Mouse (Mus musculus): ENCODE measurements around the gene Cars2.
A peak's percentile ranks its signal among the peaks of the same experiment; 100 is the strongest.
"Not testable (repeated sequence)": the region's sequence is repeated elsewhere in the genome, so short reads cannot be mapped to it uniquely, and the experiment has no call there.

Gene Cars2

GRCm38 (mm10) chr8:11556691-11557423, 6.3 kb upstream of the Cars2 start:
- DNase-seq (ENCODE audit: low spot score), result peak; percentile 35

- peak; percentile 93 for DNase-seq (ENCODE audit: low spot score)
Measured at GRCm38 (mm10) chr8:11555720-11556591, 5.4 kb upstream of the Cars2 start.

GRCm38 (mm10) chr8:11554799-11555719, 4.5 kb upstream of the Cars2 start, which contains the start of gene Ing1:
Gene Ing1 (plus strand): TSS chr8:11555571.
- peak; percentile 89 for DNase-seq (ENCODE audit: low spot score)

- no peak for DNase-seq (ENCODE audit: low spot score)
Measured at GRCm38 (mm10) chr8:11552390-11552789, 1.8 kb upstream of the Cars2 start.

- not testable (repeated sequence) for DNase-seq (ENCODE audit: low spot score)
Measured at GRCm38 (mm10) chr8:11551497-11551896, 914 bp upstream of the Cars2 start.

GRCm38 (mm10) chr8:11549706-11550105, 877 bp downstream of the Cars2 start:
- DNase-seq (ENCODE audit: low spot score), result no peak

GRCm38 (mm10) chr8:11547063-11547462, 3.5 kb downstream of the Cars2 start:
- DNase-seq (ENCODE audit: low spot score), result no peak

GRCm38 (mm10) chr8:11544386-11544785, 6.2 kb downstream of the Cars2 start:
- no peak for DNase-seq (ENCODE audit: low spot score)

GRCm38 (mm10) chr8:11542866-11543265, 7.7 kb downstream of the Cars2 start:
- DNase-seq (ENCODE audit: low spot score), result no peak

GRCm38 (mm10) chr8:11542031-11542430, 8.6 kb downstream of the Cars2 start:
- DNase-seq (ENCODE audit: low spot score), result no peak

GRCm38 (mm10) chr8:11540182-11540581, 10.4 kb downstream of the Cars2 start:
- DNase-seq (ENCODE audit: low spot score), result no peak

GRCm38 (mm10) chr8:11539049-11539448, 11.5 kb downstream of the Cars2 start:
- no peak for DNase-seq (ENCODE audit: low spot score)

- no peak for DNase-seq (ENCODE audit: low spot score)
Measured at GRCm38 (mm10) chr8:11534494-11534893, 16.1 kb downstream of the Cars2 start.

- no peak for DNase-seq (ENCODE audit: low spot score)
Measured at GRCm38 (mm10) chr8:11530849-11531248, 19.7 kb downstream of the Cars2 start.

- DNase-seq (ENCODE audit: low spot score), result no peak
Measured at GRCm38 (mm10) chr8:11530155-11530770, 20.3 kb downstream of the Cars2 start.

GRCm38 (mm10) chr8:11523331-11523730, 27.3 kb downstream of the Cars2 start:
- no peak for DNase-seq (ENCODE audit: low spot score)

- no peak for DNase-seq (ENCODE audit: low spot score)
Measured at GRCm38 (mm10) chr8:11518676-11519075, 31.9 kb downstream of the Cars2 start.

- no peak for DNase-seq (ENCODE audit: low spot score)
Measured at GRCm38 (mm10) chr8:11518056-11518396, 32.6 kb downstream of the Cars2 start.

GRCm38 (mm10) chr8:11517366-11518055, 33.1 kb downstream of the Cars2 start:
- DNase-seq (ENCODE audit: low spot score), result no peak

GRCm38 (mm10) chr8:11516292-11516691, 34.3 kb downstream of the Cars2 start:
- no peak for DNase-seq (ENCODE audit: low spot score)

- DNase-seq (ENCODE audit: low spot score), result no peak
Measured at GRCm38 (mm10) chr8:11513247-11513646, 37.3 kb downstream of the Cars2 start.
